Mouse (Mus musculus): ENCODE results near the gene Eif5a2. TPM values are rescaled to one million over a fixed set of nuclear protein-coding genes. Genes with fewer than 3 reads are reported as not detected.

Gene Eif5a2
- total RNA-seq, 2 experiments from 2014 or later = 3.3 to 4.1 TPM

DNA sequence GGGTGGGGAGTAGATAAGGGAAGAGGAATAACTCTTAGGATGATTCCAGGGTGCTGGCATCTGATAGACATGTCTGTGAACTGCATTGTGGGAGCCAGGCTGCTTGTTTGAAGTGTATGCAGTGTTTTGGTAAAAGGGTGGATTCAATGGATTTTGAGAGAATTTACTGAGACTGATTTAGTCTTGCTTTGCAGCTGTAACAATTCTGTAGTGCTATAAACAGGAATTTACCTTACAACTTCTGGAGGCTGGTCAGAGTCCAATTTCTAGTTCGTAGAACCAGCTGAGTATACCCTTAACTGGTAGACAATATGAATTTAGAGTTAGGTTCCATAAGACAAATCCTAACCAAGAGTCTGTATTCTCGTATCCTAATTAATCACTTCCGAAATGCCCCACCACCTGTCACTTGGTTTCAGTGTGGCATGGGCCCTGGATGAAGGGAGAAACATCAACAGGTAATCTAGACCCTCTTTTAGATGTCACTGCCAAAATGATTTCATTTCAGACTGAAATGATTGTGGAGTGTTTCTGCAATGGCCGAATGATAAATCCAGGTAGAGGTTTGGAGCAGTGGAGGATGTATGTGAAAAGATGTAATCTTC lies 27.1 kb downstream of the Eif5a2 start:
- no peak for DNase-seq (ENCODE audit: low spot score in 2 of 2)

DNA sequence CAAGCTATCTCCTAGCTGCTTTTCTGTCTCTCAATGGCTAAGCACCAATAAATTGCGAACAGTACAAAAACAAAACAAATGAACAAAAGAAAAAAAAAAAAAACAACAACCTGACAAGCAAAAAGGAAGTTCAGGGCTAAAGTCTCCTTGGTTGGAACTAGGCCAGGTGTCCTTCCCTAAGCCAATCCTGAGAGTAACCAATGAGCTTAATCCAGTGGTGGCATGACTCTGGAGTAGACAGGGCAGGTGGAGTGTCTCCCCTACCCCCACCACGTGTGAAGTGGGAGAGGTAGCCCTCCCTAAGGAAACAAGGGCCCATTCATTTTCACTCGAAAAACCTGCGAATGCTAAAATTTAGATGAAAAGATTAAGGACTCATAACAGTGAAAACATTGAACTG lies 30.4 kb downstream of the Eif5a2 start:
- DNase-seq (ENCODE audit: low spot score in 2 of 2) = no peak

DNA sequence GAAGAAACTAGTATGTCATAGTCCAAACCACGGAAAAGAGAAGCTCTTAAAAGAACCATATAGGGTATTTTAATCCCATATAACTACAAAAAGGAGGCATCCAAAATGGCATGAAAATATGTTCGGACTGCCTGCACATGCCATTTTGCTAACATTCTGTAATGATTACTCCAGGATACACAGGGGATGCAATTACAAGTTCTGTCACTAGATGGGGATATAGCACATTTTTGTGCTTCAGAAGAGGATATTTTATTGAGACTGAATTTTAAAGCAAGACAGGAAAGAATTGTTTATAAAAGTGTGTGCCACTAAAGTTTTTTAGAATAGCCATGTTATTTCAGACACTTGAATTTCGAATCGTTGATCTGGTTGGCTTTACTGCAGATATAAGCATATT lies 33.3 kb downstream of the Eif5a2 start:
- DNase-seq (ENCODE audit: low spot score in 2 of 2) = no peak

DNA sequence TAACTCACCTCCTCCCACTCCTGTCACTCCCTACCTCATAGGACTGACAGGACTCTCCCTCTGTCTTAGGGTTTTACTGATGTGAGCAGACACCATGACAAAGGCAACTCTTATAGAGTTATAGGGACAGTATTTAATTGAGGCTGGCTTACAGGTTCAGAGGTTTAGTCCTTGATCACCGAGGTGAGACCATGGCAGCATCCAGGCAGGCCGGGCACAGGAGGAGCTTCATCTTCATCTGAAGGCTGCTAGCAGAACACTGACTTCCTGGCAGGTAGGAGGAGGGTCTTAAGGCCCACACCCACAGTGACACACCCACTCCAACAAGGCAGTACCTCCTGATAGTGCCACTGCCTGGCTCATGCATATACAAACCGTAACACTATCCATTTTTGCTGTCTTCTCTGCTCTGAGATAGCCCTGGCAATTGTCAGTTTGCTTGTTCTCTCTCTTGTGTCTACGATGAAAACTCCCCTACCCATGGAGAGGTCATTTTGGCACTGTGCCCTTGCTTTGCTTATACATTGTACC lies 35.0 kb downstream of the Eif5a2 start:
- no peak for DNase-seq (ENCODE audit: low spot score in 2 of 2)

DNA sequence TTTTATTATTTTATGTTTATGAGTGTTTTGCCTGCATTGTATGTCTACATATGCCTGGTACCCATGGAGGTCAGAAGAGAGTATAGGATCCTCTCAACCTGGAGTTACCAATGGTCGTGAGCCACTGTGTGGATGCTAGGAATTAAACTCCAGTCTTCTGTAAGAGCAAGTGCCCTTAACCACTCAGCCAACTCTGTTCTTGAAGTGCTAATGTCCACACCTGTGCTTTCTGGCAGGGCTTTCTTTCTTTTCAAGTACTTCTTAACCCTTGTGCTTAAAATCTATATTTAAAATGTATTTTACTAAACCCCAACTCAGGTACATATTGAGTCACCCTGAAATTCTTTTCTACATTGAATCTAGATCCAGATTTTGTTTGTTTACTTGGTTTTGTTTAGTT lies 45.2 kb downstream of the Eif5a2 start:
- DNase-seq (ENCODE audit: low spot score in 2 of 2) = no peak

DNA sequence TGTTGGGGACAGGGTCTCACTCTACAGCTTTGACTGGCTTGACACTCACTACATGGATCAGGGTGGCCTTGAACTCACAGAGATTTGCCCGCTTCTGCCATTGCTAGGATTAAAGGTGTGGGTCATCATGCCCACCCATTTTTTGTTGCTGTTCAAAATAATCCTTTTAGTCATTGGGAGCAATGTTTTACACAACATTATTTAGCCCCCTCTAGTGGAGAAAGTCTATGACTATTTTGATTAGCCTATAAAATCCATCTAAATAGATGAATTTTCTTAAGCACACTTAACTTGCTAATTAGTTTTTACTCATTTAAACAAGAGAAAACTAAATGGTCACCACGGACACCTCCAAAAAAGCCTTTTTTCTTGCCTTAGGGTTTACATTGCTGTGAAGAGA lies 46.5 kb downstream of the Eif5a2 start:
- DNase-seq (ENCODE audit: low spot score in 2 of 2) = no peak

DNA sequence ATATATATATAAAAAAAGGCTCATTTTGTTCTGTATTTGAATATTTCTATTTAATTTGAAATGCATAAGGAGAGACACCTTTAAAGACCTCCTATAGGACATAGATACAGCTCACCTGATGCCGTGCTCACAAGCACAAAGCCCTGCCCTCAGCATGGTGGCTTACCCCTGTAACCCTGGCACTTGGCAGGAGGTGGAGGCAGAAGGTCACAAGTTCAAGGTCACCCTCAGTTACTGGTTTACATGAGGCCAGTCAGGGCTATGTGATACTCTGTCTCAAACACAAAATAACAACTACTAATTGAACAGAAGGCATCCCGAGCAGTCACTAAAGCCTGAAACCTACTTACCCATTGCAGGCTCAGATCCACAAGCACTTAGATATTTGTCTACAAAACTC lies 48.4 kb downstream of the Eif5a2 start:
- DNase-seq (ENCODE audit: low spot score in 2 of 2) = no peak

DNA sequence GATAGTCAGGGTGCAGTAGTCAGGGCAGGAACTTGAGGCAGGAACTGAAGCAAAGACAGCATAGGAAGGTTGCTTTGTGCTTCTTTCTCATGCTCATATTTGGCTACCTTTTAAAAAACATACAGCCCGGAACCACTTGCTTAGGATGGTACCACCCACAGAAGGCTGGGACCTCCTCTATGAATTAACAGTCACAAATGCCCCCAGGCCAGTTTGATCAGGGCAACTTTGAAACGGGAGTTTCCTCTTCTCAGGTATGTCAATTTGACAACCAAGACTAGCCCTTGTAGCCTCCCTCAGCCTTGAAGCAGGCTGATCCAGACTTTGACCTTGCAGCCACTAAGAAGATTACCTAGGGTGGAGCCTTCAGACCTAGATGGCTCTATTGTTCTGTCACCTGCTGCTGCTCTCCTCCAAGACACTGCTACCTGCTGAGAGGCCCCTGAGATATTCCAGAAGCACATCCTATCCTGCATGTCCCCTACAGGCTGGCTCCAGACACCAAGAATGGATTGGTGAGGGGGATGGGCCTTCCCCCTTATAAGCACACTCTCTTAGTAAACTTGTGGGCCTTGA lies 55.8 kb downstream of the Eif5a2 start:
- DNase-seq (ENCODE audit: low spot score in 2 of 2) = no peak

DNA sequence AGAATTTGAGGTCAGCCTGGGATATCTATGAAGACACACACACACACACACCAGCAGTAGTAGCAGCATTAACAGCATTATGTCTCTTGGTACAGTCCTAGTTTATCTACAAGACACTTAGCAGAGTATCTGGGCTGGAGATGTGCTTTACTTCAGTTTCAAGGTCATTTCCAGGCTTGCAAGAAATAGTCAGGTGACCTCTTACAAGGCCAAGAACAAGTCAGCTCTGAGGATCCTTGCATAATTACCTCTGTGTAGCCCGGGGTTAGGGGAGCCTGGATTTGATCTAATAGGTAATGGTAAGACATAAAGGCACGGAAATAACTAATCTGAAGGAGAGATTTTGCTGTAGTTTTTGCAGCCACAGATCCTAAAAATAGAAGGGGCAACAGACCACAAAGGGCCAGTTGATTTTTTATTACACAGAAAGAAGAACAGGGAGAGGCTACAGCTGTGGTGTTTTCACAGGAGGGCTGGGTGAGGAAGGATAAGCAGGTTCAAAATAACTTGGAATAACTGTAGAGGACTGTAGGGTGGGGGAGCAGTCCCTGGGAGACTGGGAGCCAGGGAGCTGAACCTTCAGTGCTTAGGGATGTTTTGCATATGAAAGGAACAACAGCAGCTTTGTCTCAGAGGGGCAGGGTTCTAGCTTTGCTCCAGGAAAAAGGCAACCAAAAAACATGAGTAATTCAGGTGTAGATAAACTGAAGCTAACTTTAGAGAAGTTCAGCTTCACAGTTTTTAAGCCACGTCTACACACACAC lies 61.0 kb downstream of the Eif5a2 start:
- DNase-seq (ENCODE audit: low spot score in 2 of 2) = no peak

DNA sequence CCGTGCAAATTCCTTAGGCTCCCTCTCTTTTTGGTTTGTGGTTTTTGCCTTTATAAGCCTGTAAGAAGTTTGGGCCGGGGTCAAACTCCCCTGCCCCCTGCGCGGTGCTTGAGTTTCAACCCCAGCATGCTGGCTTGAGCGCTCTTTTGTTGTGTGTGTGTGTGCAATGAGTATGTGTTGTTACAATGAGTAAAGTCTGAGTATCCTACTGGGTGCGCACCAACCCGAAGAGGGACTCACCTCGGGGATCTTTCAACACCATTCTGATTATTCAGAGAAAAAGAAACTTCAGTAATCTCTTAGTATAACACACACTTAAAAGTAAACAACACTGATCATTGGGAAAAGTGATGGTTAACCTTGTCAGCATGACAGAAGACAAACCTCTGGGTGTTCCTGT lies 62.2 kb downstream of the Eif5a2 start:
- no peak for DNase-seq (ENCODE audit: low spot score in 2 of 2)

DNA sequence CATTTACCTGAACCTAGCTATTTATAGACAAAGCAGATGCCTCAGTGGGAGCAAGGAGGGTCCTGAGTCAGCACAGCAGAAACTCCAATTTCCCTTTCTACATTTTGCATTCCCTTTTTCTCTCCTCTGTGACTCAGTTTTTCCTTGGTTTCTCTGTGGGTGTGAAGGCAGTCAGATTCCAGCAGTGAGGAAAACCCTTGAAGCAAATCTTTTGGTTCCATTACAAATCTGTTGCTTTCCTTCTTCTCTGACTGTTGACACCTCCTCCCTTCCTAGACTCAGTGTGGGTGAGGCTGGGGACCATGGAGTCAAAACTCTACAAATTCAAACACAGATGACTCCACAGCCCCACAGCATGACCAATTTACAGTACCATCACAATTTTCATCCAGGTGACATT lies 66.0 kb downstream of the Eif5a2 start:
- DNase-seq (ENCODE audit: low spot score in 2 of 2) = no peak

Other genes with a start within 250 kb of the Eif5a2 start
- gene Slc2a2, start 83.4 kb upstream of the Eif5a2 start, total RNA-seq (2021) = under 1 TPM in 1 of 2 experiments, not detected in 1; 0.36 TPM
- gene Rpl22l1, start 24.2 kb downstream of the Eif5a2 start, total RNA-seq (2021) = 100 to 1,000 TPM; 201 to 271 TPM
- gene Gm1527, start 111.3 kb downstream of the Eif5a2 start, total RNA-seq (2021) = not detected